8 mouse cellular contexts compared by ENCODE assay signal in genomic region chr5:110558368-110558767, GRCm38 (mm10). TPM values are rescaled to one million over a fixed set of nuclear protein-coding genes. Genes with fewer than 3 reads are reported as not detected.
DNase-seq lines count a peak whose midpoint lies in the region; ATAC-seq and TF ChIP-seq lines count a peak whose summit lies in the region.

No protein-coding gene starts in this region.

- H3K27me3 ChIP-seq in myocyte (ENCODE audit: control insufficient read depth, insufficient read depth, insufficient read length), result peaks cover 4% of the 10 kb centered on the region
- H3K27me3 ChIP-seq in hindbrain, embryonic 16.5 days (replicated peaks; ENCODE audit: control insufficient read depth, insufficient read depth, low read length), result no peaks in the 10 kb centered on the region

- H3K9me3 ChIP-seq in hindbrain, embryonic 16.5 days (ENCODE audit: control insufficient read depth, low read length), result no peaks in the 10 kb centered on the region

- H3K4me2 ChIP-seq in myocyte (ENCODE audit: low read depth), result no peak overlapping the region
- H3K4me2 ChIP-seq in hindbrain, embryonic 16.5 days (ENCODE audit: low read length), result no peak overlapping the region

- H3K4me3 ChIP-seq in myocyte, result no peak overlapping the region
- H3K4me3 ChIP-seq in hindbrain, embryonic 16.5 days (ENCODE audit: low read length), result no peak overlapping the region

- DNase-seq in heart, adult 11 months, result peak; percentile 94
- DNase-seq in heart, postnatal 25 days (ENCODE audit: low spot score), result no peak
- DNase-seq in ES-CJ7 (ENCODE audit: low read depth, low spot score), result peak; percentile 72
- peak; percentile 70 to 84 for DNase-seq in cerebellum, postnatal 25 days
- peak; percentile 90 for DNase-seq in heart, postnatal 4 days
- no peak for DNase-seq in frontal cortex, postnatal 14 days (ENCODE audit: low spot score in 2 of 2)

- no peak for TF ChIP-seq POLR2A in myocyte (IDR thresholded peaks at IDR 0.05; ENCODE audit: insufficient read length, low read depth)

- H3K79me2 ChIP-seq in myocyte (ENCODE audit: control insufficient read depth, insufficient read depth), result no peaks in the 10 kb centered on the region

- H3K36me3 ChIP-seq in myocyte (ENCODE audit: control insufficient read depth, insufficient read depth), result no peaks in the 10 kb centered on the region
- no peaks in the 10 kb centered on the region for H3K36me3 ChIP-seq in hindbrain, embryonic 16.5 days (ENCODE audit: control insufficient read depth, insufficient read depth, low read length)

- H3K27ac ChIP-seq in hindbrain, embryonic 16.5 days (ENCODE audit: low read depth, low read length), result no peak overlapping the region

- ATAC-seq in hindbrain, embryonic 16.5 days, result no peak

- no peak overlapping the region for H3K9ac ChIP-seq in hindbrain, embryonic 16.5 days (ENCODE audit: low read depth, low read length)

- H3ac ChIP-seq in myocyte (ENCODE audit: control insufficient read depth, insufficient read length), result no peak overlapping the region

- intact Hi-C loops in heart, postnatal 25 days (cut with DNase I), result no loop called here

- 12% methylated on average over 8 of the region's 8 CpGs for WGBS in hindbrain, embryonic 16.5 days

- H3K4me1 ChIP-seq in hindbrain, embryonic 16.5 days (ENCODE audit: control insufficient read depth, insufficient read depth, low read depth, low read length), result no peaks in the 10 kb centered on the region

TF ChIP-seq in myocyte, 11 proteins besides CTCF, POLR2A, EP300 and RAD21:
- TF ChIP-seq SRF (IDR thresholded peaks at IDR 0.05; ENCODE audit: control insufficient read depth, insufficient read length, low read depth) (no peak), CEBPB (IDR thresholded peaks at IDR 0.05; ENCODE audit: insufficient read depth, poor library complexity, severe bottlenecking) (no peak), MYOD1 (IDR thresholded peaks at IDR 0.05; ENCODE audit: control insufficient read depth in 1 of 3, insufficient read length in 2 of 3, low read depth in 2 of 3) (no peak), MYOG (IDR thresholded peaks at IDR 0.05; ENCODE audit: control insufficient read depth in 1 of 3, insufficient read depth in 1 of 3, insufficient read length in 2 of 3, low read depth in 2 of 3) (no peak), TCF12 (IDR thresholded peaks at IDR 0.05; ENCODE audit: insufficient read depth, poor library complexity, severe bottlenecking) (no peak), MAX (IDR thresholded peaks at IDR 0.05; ENCODE audit: low read depth) (no peak), TCF3 (IDR thresholded peaks at IDR 0.05; ENCODE audit: insufficient read length, low read depth) (no peak), USF1 (IDR thresholded peaks at IDR 0.05; ENCODE audit: low read depth) (peak; percentile 92), REST (IDR thresholded peaks at IDR 0.05; ENCODE audit: insufficient read depth, insufficient read length) (peak; percentile 78), E2F4 (IDR thresholded peaks at IDR 0.05; ENCODE audit: insufficient read depth) (no peak), POLR2AphosphoS2 (IDR thresholded peaks at IDR 0.05; ENCODE audit: insufficient read length, low read depth) (no peak)

RNA-seq across cellular contexts. Expression of gene Galnt9, which starts 14.2 kb away (rescaled TPM):
- not detected for total RNA-seq in heart, postnatal 25 days (2021)
- total RNA-seq in heart, postnatal 4 days (2021), result not detected
- 0.11 TPM for polyA plus RNA-seq in myocyte (2012; fragmentation: generic; extraction: Trizol)
- polyA plus RNA-seq in hindbrain, embryonic 16.5 days (2015; fragmentation: Nextera tagmentation; extraction: Ambion mirVana), result 24.9 and 26.0 TPM in 2 replicates

Comparison
In these comparisons a context has a peak if more than half of its experiments do, and no peak if none do; other contexts are left out.
1. DNase-seq: peak in heart, adult 11 months (single experiment), ES-CJ7 (single experiment), cerebellum, postnatal 25 days (2 of 2) and heart, postnatal 4 days (single experiment); none in heart, postnatal 25 days (single experiment) and frontal cortex, postnatal 14 days (0 of 2).